Mouse (Mus musculus): ENCODE results near the gene Smok3c.

DNA sequence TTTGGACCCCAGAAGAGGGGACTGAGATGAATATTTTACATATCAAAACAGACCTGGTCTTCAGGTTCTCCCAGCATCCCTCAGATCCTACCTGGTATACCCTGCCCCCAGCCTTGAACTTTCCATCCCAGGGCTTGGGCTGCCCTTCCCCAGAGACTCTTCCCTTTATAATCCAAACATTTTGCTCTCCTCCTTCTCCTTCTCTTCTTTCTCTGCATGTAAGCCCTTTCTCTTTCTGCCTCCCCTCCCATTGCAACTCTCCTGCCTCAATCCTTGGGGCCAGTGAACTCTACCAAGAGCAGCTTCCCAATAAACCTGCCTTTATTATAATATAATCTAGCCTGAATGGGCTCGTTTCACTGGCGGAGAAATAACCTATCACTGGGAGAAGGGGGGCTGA, 30.9 kb downstream of the Smok3c start:
- TF ChIP-seq CTCF (IDR thresholded peaks at IDR 0.05; ENCODE audit: control insufficient read depth, insufficient read depth, insufficient read length): no peak
- TF ChIP-seq CEBPB (IDR thresholded peaks at IDR 0.05; ENCODE audit: low read depth): no peak
- no peak for TF ChIP-seq MAX (IDR thresholded peaks at IDR 0.05)
- TF ChIP-seq USF1 (IDR thresholded peaks at IDR 0.05; ENCODE audit: low read depth): no peak
- TF ChIP-seq MYOG (IDR thresholded peaks at IDR 0.05; ENCODE audit: control insufficient read depth, extremely low read depth, insufficient read length): no peak
- no peak for TF ChIP-seq MYOD1 (IDR thresholded peaks at IDR 0.05; ENCODE audit: control insufficient read depth, insufficient read length, low read depth)
